Mouse (Mus musculus) heart, embryonic 16.5 days (tissue): ENCODE results near the gene Trim11. TPM values are rescaled to one million over a fixed set of nuclear protein-coding genes. Genes with fewer than 3 reads are reported as not detected.

Experiments used
- ATAC-seq: fragments of 200-750 bp; cut with Nextera tagmentation; replicated peaks from 2 replicates; pipeline ENCODE4 v1.8.0; 2017; ENCODE audit warnings: moderate number of reproducible peaks; ENCODE audit not compliant: insufficient read depth, low FRiP score; ENCODE audit errors: extremely low read depth
- H3K27ac ChIP-seq: fragments of 300-500 bp; sonication (generic); 2 replicates; pipeline ENCODE4 v1.5.1; 2014; ENCODE audit warnings: mild to moderate bottlenecking, low read length, control low read depth, moderate library complexity
- H3K27me3 ChIP-seq: fragments of 300-500 bp; sonication (generic); 2 replicates; pipeline ENCODE4 v1.6.1; 2014; ENCODE audit warnings: low read length, mixed read lengths; ENCODE audit not compliant: control insufficient read depth, insufficient read depth
- H3K36me3 ChIP-seq: fragments of 300-500 bp; sonication (generic); 2 replicates; pipeline ENCODE4 v1.6.1; 2014; ENCODE audit not compliant: control insufficient read depth, insufficient read depth
- H3K4me1 ChIP-seq: fragments of 300-500 bp; sonication (generic); 2 replicates; pipeline ENCODE4 v1.6.1; 2014; ENCODE audit warnings: low read length, mixed read lengths; ENCODE audit not compliant: control insufficient read depth, insufficient read depth
- H3K4me2 ChIP-seq: fragments of 300-500 bp; sonication (generic); 2 replicates; pipeline ENCODE4 v1.6.1; 2014; ENCODE audit warnings: low read depth, mild to moderate bottlenecking, control low read depth, low read length
- H3K4me3 ChIP-seq: fragments of 300-500 bp; sonication (generic); 2 replicates; pipeline ENCODE4 v1.5.1; 2014; ENCODE audit warnings: mild to moderate bottlenecking, control low read depth, low read length
- H3K9ac ChIP-seq: fragments of 300-500 bp; sonication (generic); 2 replicates; pipeline ENCODE4 v1.6.1; 2014; ENCODE audit warnings: low read length, control low read depth
- H3K9me3 ChIP-seq: fragments of 300-500 bp; sonication (generic); replicated peaks from 2 replicates; pipeline ENCODE4 v1.6.1; 2016; ENCODE audit warnings: low read length; ENCODE audit not compliant: control insufficient read depth
- WGBS: fragments of 180-500 bp; shearing (Covaris S2); extraction: QIAGEN DNeasy Blood & Tissue Kit; methylation state at CpG from one replicate; pipeline ENCODE4 v1.1.7; 2014; 5-methylcytosine and 5-hydroxymethylcytosine counted together
- polyA plus RNA-seq: library from polyadenylated mRNA; unstranded; fragments of >200 nt; fragmentation: Nextera tagmentation; extraction: Ambion mirVana; gene quantifications from 2 replicates; pipeline ENCODE4 v1.2.1, GENCODE M21; 2015

Gene Trim11
- 37.1 and 40.3 TPM in 2 replicates for polyA plus RNA-seq

- Histone ChIP-seq H3K4me2 (peak within 1 kb of the TSS; percentile 99), H3K27ac (peak within 1 kb of the TSS; percentile 77), H3K9me3 (no peaks in the 10 kb centered on the region), H3K4me3 (peak within 1 kb of the TSS; percentile 79), H3K36me3 (peaks cover 15% of the 10 kb centered on the region), H3K9ac (peak within 1 kb of the TSS; percentile 94), H3K4me1 (peaks cover 49% of the 10 kb centered on the region), H3K27me3 (no peaks in the 10 kb centered on the region)
- peak; percentile 50 for ATAC-seq
- WGBS, result under 1% methylated on average over 64 of the region's 64 CpGs
Observed at GRCm38 (mm10) chr11:58978027-58978705, at the start of gene Trim11. Gene Trim11 (plus strand): TSS chr11:58978093.

- 68% methylated on average over 4 of the region's 4 CpGs for WGBS
- no peaks in the 10 kb centered on the region for H3K27me3 ChIP-seq
- H3K27ac ChIP-seq, result no peak overlapping the region
- ATAC-seq, result no peak
- no peak overlapping the region for H3K4me3 ChIP-seq
- no peaks in the 10 kb centered on the region for H3K9me3 ChIP-seq
- no peak overlapping the region for H3K4me2 ChIP-seq
- H3K4me1 ChIP-seq, result peaks cover 3% of the 10 kb centered on the region; the same call in 1 of the 2 replicates
- peaks cover 22% of the 10 kb centered on the region for H3K36me3 ChIP-seq
- no peak overlapping the region for H3K9ac ChIP-seq
Observed at GRCm38 (mm10) chr11:58929055-58929454, 48.8 kb upstream of the Trim11 start.

DNA sequence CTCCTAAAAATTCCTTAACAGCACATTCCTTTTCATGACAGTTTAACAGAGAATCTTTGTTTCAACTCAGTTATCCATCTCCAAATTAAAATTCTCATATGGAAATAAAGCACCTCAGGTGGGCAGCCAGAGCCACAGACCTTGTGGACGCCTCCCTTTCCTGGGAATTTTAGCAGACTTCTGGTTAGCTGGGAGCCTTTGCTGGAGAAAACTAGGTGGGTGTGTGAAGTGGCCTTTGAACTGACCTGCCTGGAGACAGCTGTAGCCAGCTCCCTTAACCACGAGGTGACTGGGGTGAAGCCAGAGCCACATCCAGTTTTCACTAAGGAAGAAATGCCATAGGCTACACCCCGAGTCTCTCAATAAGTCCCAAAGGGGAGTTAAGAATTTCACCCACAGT is 48.3 kb upstream of the Trim11 start:
- Histone ChIP-seq H3K4me2 (no peak overlapping the region), H3K27me3 (no peaks in the 10 kb centered on the region), H3K4me1 (peaks cover 3% of the 10 kb centered on the region; the same call in 1 of the 2 replicates), H3K4me3 (no peak overlapping the region), H3K9me3 (no peaks in the 10 kb centered on the region), H3K9ac (no peak overlapping the region), H3K36me3 (peaks cover 27% of the 10 kb centered on the region), H3K27ac (no peak overlapping the region)
- WGBS, result 51% methylated on average over 3 of the region's 3 CpGs
- no peak for ATAC-seq

- no peak overlapping the region for H3K9ac ChIP-seq
- H3K36me3 ChIP-seq, result peaks cover 31% of the 10 kb centered on the region
- ATAC-seq, result no peak
- H3K4me3 ChIP-seq, result no peak overlapping the region
- H3K27ac ChIP-seq, result no peak overlapping the region
- no peaks in the 10 kb centered on the region for H3K9me3 ChIP-seq
- H3K4me2 ChIP-seq, result no peak overlapping the region
- WGBS, result 71% methylated on average over 3 of the region's 3 CpGs
- H3K27me3 ChIP-seq, result no peaks in the 10 kb centered on the region
- peaks cover 3% of the 10 kb centered on the region; the same call in 1 of the 2 replicates for H3K4me1 ChIP-seq
Observed at GRCm38 (mm10) chr11:58930254-58930653, 47.6 kb upstream of the Trim11 start.

GRCm38 (mm10) chr11:58931576-58931975 is 46.3 kb upstream of the Trim11 start:
- no peaks in the 10 kb centered on the region for H3K9me3 ChIP-seq
- H3K27me3 ChIP-seq, result no peaks in the 10 kb centered on the region
- H3K4me1 ChIP-seq, result peaks cover 6% of the 10 kb centered on the region; the same call in 1 of the 2 replicates
- 65% methylated on average over 4 of the region's 4 CpGs for WGBS
- no peak overlapping the region for H3K27ac ChIP-seq
- H3K36me3 ChIP-seq, result peaks cover 39% of the 10 kb centered on the region
- H3K9ac ChIP-seq, result no peak overlapping the region
- no peak for ATAC-seq
- H3K4me3 ChIP-seq, result no peak overlapping the region
- no peak overlapping the region for H3K4me2 ChIP-seq

- H3K27me3 ChIP-seq, result no peaks in the 10 kb centered on the region
- H3K4me1 ChIP-seq, result peaks cover 17% of the 10 kb centered on the region
- H3K4me2 ChIP-seq, result peak overlapping the region; percentile 84
- H3K27ac ChIP-seq, result peak overlapping the region; percentile 98
- peak overlapping the region; percentile 93 for H3K9ac ChIP-seq
- 2% methylated on average over 13 of the region's 13 CpGs for WGBS
- ATAC-seq, result no peak
- no peaks in the 10 kb centered on the region for H3K9me3 ChIP-seq
- H3K36me3 ChIP-seq, result peaks cover 31% of the 10 kb centered on the region
- peak overlapping the region; percentile 83 for H3K4me3 ChIP-seq
Observed at GRCm38 (mm10) chr11:58937909-58938308, 40.0 kb upstream of the Trim11 start.

DNA sequence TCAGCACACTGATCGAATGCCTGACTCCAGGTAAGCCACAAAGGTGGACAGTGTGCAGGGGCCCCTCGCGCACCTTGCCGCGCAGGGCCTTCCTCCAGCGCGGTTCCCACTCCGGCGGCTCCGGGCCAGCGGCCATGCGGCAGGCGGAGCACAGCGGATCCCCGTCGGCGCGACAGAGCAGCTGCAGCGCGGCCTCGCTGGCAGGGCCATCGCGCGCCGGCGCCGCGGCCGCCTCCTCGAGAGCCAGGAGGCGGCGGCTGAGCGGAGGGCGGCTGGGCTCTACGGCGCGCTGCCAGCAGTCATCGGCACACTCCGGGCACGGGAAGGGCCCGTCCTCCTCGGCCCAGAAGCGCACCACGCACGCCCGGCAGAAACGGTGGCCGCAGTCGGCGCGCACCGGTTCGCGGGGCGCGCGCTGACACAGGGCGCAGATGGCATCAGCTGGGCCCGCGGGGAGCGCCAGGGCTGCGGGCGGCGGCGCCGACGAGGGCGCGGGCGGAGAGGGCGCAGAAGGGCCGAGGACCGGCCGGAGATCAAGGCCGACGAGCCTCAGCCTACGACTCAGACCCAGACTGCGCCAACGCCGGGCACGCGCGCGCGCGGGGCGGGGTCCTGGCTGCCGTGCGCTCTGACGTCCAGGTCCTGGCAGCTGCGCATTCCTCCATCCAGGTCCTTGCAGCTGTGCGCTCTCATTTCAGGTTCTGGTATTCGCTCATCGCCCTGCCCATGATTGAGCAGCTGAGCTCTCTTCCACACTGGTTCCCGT is 39.4 kb upstream of the Trim11 start, which contains the start of gene Rnf187:
Gene Rnf187, minus strand, starts transcription at position 595 of the 766 bp plus-strand sequence.
- Histone ChIP-seq H3K4me3 (peak within 1 kb of the TSS; percentile 83), H3K27ac (peak within 1 kb of the TSS; percentile 98), H3K36me3 (peaks cover 27% of the 10 kb centered on the region), H3K4me2 (peak within 1 kb of the TSS; percentile 84), H3K9ac (peak within 1 kb of the TSS; percentile 93), H3K9me3 (no peaks in the 10 kb centered on the region), H3K4me1 (peaks cover 17% of the 10 kb centered on the region), H3K27me3 (no peaks in the 10 kb centered on the region)
- under 1% methylated on average over 92 of the region's 95 CpGs for WGBS
- peak; percentile 97 for ATAC-seq

DNA sequence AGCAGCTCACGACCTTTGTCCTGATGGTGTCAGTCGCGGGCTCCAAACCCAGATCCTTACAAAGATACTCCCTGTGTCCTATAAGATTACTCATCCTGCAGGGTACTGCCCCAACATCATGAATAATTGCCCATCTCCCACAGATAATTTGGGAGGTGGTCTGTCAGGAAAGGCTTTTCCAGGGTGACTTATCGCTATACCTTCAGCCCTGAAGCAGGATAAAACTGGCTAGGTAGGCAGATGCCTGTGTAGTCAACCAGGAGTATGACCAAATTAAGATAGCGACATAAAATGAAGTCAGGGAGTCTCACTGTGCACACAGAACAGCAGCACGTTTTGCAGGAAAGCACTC is 38.8 kb upstream of the Trim11 start:
- Histone ChIP-seq H3K4me2 (peak overlapping the region; percentile 84), H3K4me1 (peaks cover 17% of the 10 kb centered on the region), H3K27me3 (peaks cover 1% of the 10 kb centered on the region; the same call in 1 of the 2 replicates), H3K4me3 (peak overlapping the region; percentile 83), H3K27ac (peak overlapping the region; percentile 98), H3K9me3 (no peaks in the 10 kb centered on the region), H3K36me3 (peaks cover 21% of the 10 kb centered on the region), H3K9ac (peak overlapping the region; percentile 93)
- ATAC-seq, result no peak
- whole genome bisulfite sequencing, result 15% methylated on average over 6 of the region's 6 CpGs

GRCm38 (mm10) chr11:58944136-58944535 is 33.8 kb upstream of the Trim11 start:
- H3K27me3 ChIP-seq, result peaks cover 10% of the 10 kb centered on the region
- no peaks in the 10 kb centered on the region for H3K9me3 ChIP-seq
- H3K4me2 ChIP-seq, result no peak overlapping the region
- H3K4me1 ChIP-seq, result peaks cover 8% of the 10 kb centered on the region
- H3K4me3 ChIP-seq, result no peak overlapping the region
- no peak overlapping the region for H3K9ac ChIP-seq
- 73% methylated on average over 5 of the region's 5 CpGs for WGBS
- H3K27ac ChIP-seq, result no peak overlapping the region
- H3K36me3 ChIP-seq, result no peaks in the 10 kb centered on the region
- ATAC-seq, result no peak
